Mouse (Mus musculus): ENCODE data around the gene Dnajc8.
"Not testable (repeated sequence)": the region's sequence is repeated elsewhere in the genome, so short reads cannot be mapped to it uniquely, and the experiment has no call there.

Dnajc8 gene

DNA sequence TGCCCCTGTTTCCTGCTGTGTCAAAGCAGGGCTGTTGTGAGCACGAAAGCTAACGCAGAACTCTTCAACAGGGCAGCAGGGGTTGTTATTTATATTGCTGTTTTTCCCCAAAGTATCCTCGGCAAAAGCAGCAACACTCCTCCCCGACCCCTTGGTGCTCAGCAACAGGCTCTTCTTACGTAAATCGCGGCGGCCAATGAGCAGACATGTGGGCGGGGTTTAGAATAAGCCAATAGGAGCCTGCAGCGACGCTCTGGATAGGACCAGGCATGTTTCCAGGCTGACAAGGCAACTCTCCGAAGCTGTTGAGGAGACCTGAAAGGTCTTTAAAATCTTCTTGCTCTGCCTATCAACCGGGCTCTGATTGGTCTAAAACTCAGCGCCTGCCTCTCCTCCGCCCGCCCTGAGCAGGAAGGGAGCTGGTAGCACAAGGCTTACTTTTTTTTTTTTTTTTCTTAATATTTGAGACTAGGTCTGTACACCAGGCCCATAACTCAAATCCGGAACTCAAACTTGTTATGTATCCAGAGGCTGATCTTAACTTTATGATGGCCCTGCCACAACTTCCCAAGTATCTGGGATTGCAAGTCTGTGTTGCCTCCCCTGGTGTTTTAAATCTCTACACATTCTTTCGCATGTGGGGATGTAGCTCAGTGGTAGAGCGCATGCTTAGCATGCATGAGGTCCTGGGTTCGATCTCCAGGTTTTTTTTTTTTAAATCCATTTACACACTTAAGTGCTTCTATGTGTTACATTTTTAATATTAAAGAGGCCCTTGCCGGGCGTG lies 19.8 kb upstream of the Dnajc8 start:
- peak; percentile 98 for DNase-seq (ENCODE audit: low read depth)

DNA sequence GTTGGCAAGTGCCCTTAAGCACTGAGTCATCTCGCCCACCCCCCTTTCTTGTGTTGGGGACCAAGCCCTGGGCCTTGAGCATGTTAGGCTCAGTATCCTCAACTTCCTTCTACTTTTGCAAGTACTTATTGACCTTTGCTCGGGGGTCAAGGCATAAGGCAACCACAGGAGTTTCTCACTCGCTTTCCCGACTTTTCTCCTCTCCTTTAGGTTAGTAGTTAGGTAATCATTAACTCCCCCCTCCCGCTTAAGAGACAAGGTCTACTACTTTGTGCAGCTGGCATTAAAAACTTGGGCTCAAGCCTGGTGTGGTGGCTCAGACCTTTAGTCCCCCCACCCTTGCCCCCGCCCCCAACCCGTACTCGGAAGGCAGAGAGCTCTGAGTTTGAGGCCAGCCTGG lies 17.3 kb upstream of the Dnajc8 start:
- DNase-seq (ENCODE audit: low read depth) = no peak

DNA sequence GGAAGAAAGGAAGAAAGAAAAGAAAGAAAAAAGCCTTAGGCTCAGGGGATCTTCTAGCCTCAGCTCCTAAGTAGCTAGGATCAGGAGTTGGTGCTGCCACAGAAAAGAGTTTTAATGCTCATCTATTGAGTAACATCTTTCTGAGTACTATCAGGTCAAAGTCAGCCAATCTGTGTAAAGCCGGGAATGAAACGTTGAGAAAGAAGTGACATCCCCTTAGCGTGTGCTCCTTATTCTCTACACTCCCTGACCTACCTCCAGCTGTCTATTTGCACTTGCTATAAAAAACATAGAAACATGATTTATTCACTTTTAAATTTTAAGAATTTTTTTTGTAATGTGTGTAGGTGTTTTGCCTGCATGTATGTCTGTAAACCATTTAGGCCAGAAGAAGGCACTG lies 16.2 kb upstream of the Dnajc8 start:
- no peak for DNase-seq (ENCODE audit: low read depth)

DNA sequence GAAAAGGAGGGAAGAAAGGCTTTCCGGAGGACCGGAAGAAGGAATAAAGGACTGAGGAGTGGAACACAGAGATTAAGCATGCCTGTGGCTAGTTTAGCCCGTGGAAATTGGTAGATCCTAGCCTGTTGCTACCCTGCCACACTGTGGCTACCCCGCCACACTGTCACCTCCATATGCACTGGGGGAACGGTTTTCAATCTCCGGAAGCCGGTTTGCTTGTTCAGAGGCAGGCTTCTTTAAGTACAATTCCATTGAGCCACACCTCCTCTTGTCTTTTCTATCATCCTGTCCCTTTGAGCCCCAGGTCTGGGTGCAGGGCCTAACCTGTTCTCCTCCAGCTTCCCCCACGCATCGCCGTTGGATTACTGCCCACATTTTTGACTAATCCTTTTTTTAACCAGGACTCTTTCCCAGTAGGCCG lies 11.0 kb upstream of the Dnajc8 start:
- peak; percentile 40 for DNase-seq (ENCODE audit: low read depth)

DNA sequence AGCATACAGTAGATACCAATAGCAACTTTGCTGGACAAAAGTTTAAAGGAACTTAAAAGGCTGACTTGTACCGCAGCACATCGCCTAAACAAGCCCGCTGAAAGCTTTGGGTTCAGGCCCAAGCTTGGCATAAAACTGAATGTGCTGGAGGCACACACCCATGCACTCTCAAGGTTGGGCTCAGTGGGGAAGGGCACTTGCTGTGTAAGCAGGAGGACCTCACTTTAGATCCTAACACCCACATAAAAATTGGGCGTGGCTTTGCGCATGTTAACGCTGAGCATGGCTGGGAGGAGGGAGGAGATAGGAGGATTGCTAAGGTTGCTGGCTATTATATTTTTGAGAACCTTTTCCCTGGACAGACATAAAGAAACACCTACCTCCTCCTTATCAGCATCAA lies 10.5 kb upstream of the Dnajc8 start:
- peak; percentile 32 for DNase-seq (ENCODE audit: low read depth)

DNA sequence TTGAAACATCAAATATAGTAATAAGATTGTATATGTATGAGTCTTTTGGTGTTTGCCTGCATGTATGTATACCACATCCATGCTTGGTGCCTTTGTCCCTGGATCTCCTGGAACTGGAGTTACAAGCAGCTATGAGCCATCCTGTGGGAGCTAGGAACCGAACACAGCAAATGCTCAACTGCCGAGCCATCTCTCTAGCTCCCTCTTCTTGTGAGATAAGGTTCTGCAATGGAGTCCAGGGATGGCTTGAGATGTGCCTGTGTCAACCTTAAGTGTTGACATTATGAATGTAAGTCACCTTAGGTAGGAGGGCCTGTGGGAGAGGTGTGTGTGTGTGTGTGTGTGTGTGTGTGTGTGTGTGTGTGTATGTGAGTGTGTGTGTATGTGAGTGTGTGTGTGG lies 8.7 kb upstream of the Dnajc8 start:
- DNase-seq (ENCODE audit: low read depth) = no peak

DNA sequence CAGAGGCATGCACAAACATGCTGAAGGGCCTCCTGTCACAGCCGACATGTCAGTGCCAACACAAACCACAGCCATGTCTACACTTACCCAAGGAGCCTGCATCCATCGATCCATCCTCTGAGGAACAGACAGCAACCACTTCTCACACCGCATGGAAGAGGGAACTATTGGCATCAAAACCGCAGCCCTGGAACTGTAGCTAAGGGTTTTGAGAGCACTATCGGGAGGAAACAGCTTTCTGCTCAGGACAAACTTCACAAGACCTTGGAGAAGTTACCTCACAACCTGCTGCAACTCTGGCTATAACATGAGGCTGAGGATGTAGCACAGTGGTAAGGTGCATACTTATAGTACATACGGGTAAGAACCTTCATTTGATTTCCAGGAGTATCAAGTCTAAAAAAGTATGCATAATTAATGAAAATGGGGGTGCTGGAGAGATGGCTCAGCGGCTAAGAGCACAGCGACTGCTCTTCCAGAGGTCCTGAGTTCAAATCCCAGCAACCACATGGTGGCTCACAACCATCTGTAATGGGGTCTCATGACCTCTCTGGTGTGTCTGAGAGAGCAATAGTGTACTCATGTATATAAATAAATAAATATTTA lies 7.3 kb upstream of the Dnajc8 start:
- DNase-seq (ENCODE audit: low read depth) = no peak

DNA sequence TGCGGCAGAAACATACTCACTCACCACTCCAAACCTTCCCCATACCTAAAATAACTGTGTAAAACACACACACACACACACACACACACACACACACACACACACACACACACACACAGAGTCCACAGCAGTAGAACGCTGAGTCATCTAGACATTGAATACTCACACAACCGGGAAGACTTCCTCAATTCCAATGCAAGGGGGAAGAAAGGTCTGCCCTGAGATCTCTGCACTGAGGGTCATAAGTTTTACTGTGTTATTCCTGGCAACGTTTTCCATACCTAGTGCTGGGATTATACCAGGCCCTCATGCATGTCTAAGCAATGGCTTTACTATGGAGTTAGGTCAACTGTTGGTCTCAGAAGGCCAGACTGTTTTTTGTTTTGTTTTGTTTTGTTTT lies 6.0 kb upstream of the Dnajc8 start:
- DNase-seq (ENCODE audit: low read depth) = no peak

DNA sequence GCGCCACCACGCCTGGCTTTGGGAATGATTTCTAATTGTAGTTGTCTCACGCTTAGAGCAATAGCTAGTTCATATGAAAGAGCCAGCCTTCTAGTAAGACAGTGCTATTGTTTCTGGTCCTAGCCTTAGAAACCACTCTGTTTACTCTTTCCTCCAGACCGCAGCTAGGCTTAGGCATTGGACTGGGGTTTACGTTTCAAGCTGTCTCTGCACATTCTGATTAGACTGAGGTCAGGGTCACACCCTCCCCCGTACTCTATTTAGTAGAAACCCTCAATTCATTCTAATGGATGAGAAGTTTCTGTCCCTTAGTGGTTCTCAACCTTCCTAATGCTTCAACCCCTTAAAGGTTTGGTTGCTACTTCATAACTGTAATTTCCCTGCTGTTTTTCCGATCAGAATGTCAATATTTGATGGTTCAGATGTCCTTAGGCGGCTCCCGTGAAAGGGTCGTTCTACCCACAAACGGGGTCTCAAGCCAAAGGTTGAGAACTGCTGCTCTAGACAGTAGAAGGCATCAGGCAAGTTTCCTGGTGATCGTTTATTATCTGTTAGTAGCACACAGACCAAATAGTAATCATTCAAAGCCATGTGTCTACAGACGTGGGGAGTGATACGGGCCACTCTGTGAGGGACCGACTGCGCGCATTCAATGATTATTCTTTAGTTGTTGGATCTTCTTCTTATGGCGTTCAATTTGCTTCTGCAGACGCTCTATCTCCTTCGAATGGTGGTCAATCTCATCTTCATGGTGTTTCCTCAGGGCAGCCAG lies 5.1 kb upstream of the Dnajc8 start:
- DNase-seq (ENCODE audit: low read depth) = no peak

DNA sequence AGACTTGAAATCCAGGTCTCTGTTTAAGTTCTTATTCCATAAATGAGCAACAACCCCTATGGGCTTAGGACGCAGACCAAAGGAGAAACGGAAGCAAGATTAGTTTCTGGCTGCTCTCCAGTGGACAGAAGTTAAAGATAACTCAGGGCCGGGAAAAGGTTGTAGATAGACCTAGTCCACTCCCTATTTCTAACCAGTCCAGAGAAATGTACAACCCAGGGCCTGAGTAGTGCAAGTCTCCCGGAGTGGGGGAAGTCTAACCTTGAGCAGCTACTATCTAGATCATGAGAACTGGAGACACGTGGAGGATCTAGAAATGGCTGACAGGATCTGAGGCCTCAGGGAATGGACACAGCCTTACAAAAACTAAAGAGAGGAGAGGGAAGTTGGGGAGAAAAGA lies 2.9 kb upstream of the Dnajc8 start:
- peak; percentile 45 for DNase-seq (ENCODE audit: low read depth)

DNA sequence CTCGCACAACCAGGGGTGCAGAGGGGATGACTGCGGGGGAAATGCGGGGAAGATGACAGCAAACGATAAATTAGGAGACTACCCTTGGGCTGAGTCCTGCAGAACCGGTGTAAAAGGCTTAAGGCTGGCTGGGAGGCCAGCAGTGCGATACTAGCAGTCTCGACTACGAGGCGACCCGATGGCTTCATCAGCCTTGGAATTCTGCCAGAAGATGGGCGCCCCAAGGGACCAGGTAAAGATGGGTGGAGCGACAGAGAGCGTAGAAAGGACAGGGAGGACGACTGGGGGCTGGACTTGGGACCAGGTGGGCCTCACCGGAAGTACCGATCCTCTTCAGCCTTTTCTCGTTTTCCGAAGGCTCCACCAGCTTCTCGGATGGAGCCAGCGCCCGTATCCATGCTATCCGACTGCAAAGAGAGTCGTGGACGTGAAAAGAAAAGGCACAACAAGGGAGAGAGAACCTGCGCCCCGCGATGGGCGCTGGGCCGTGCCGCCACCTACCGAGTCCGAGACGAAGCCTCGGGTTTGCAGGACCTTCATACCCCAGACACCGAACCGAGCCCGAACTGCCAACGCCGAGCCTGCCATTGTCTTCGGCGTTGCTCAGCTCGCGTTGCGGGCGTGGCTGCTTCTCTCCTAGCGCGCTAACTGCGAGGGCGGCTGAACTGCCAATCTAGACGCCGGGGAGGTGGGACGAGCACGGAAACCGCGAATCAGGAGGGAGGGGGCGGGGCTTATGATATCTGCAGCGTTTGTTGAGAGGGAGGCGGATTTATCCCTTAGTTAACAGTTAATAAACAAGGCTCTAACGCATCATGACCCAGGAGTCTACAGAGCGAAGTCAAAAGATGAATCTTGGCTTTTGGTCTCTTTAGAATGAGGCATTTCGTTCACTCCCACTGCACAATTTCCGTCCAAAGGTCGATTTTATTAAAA lies 2.1 kb upstream of the Dnajc8 start, which contains the start of gene Atpif1:
Atpif1 (minus strand) TSS at position 679 of the 936 bp plus-strand sequence.
- peak; percentile 96 for DNase-seq (ENCODE audit: low read depth)

DNA sequence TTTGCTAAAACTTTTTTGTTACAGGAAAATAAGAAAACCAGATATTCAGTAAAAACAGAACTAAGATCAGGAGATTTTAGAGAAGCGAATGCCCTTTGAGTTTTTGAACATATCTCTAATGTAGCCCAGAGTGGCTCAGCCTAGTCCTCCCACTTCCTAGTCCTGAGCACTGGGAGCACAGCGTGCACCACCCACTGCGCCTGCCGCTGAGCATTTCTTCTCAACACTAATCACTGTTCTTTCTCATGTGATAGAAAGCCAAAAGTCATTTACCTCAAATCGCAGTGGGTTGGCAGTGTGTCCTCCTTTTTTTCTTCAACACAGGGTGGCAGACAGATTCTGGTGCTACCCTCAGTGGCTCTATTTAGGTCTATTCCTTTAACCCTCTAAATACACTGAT lies 4.1 kb downstream of the Dnajc8 start:
- no peak for DNase-seq (ENCODE audit: low read depth)

DNA sequence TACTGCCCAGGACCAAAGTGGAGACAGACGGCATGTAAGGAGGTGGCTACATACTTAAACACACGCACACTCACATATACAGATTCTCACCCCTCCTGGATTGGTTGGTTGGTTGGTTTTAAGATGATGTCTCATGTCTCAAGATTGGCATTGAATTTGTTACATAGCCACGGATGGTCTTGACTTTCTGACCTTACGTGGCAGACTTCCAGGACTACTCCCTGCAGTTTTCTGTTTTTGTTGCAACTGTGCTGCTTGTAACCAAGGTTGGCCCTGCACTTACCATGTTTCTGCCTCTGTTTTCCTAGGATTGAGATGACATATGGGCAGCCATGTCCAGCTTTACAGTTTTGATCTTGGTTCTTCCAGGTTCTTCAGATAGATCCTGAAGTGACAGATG lies 6.1 kb downstream of the Dnajc8 start:
- DNase-seq (ENCODE audit: low read depth) = no peak

DNA sequence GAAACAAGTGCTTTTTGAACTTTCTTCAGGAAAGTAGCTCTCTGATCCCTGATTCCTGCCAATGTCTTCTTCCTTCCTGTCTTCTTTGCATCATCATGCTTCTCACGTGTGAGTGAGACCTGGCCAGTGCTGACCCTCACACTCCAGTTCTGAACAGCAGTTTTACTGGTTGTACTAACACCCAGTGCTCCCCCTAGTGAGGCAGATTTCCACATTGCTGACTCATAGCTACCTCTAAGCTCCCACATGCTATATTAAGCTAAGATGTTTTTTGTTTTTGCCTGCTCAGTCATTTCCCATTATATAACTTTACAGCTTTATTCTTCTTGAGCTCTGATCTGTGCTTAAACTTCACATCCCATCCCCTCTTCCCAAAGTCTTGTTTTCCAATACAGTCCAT lies 7.4 kb downstream of the Dnajc8 start:
- DNase-seq (ENCODE audit: low read depth) = peak; percentile 72

DNA sequence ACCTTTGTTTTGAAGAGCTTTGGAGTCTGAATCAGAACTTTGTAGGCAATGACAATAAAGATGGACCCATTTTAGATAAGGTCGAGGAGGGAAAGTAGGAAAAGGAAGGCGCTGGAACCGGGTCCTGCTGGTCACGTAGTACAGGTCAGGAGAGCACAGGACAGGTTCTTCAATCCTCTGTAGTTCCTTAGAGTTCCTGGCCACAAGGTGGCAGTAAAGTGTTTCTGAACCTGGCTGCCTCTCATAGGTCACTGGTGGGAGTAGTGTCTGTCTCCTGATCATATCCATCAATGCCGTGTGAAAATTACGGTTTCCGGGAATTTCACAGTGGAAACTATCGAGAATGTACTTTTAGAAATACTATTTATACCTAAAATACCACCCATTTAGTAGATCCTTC lies 10.5 kb downstream of the Dnajc8 start:
- peak; percentile 81 for DNase-seq (ENCODE audit: low read depth)

DNA sequence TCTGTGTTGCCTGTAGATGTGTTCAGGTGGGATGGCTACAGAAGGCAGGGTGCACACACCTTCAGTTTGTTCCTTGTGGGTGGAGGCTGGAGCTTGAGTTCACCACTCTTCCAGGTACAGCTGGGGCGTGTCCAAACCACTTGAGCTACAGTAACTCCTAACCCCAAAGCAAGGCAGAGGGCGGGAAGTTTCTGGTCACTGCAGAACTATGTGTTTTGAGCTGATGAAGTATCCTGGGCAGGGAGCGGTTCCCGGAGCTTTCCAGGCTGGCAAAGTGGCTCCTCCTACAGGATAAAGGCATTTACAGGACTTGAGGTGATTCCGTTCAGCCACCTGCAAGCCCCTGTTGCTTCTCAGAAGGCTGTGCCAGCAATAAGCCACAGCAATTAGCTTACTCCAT lies 18.9 kb downstream of the Dnajc8 start:
- no peak for DNase-seq (ENCODE audit: low read depth)

DNA sequence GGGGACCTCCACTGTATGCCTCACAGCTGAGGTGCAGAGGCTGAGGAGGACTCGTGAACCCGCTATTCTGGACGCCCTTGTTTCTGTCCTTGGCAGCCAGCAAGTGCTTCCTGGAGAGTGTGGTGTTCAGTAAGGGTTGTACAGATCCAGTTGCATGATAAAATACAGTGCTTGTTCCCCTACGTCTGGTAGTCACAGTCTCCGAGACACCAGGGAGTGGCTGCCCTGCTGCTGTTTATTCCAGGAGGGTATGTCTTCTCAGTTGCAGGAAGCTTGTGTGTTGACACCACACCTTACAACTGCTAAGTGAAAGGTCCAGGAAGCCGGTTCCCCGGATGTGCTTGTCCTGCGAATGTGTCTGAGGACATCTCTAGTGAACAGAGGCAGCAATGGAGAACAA lies 19.3 kb downstream of the Dnajc8 start:
- no peak for DNase-seq (ENCODE audit: low read depth)

DNA sequence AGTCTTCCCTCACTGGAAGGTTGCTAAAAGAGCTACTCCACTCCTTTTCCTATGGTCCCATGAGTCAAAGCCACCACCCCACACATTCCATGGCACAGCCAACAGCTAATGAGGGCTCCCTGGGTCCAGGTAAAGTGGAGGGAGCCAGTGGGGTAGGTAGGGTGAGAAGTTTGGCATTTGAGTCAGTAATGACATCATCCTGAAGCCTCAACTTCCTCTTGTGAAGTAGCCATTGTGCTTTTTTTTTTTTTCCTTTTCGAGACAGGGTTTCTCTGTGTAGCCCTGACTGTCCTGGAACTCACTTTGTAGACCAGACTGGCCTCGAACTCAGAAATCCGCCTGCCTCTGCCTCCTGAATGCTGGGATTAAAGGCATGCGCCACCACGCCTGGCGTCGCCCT lies 20.2 kb downstream of the Dnajc8 start:
- not testable (repeated sequence) for DNase-seq (ENCODE audit: low read depth)

DNA sequence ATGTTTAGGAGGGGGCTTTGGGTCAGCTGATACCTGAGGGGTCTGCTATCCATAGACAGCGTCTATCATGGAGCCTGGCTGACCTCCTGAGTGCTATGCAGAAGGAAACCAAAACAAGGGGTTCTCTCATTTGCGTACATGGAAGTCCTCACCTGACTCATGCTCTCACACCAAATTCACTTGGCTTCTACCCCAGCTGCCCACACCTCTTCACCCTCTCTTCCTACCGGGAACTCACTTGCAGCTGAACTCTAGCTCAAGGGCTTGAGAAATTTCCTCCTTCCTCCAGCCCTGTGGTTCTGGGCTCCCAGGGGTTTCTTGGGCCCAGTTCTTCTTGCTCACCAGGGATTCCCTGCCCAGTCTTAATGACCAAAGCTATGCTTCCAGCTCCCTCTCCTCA lies 27.9 kb downstream of the Dnajc8 start:
- peak; percentile 29 for DNase-seq (ENCODE audit: low read depth)

DNA sequence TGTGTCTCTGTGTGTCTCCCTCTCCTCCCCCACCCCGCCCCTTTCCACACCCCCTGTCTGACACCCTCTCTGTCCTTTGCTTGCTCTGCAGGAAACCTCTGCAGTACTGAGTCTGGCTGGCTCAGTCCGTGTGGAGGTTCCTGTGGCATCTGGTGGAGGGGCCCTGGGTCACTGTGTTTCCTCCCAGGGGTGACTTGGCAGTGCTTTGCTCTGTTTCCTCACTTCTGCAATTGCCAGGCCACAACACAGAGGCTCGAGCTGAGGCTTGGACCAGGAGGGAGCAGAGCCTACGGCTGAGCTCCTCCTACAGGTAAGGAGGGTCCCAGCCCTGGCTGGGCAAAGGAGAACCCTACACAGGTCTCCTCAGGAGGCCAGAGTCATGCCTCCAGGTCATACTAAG lies 28.6 kb downstream of the Dnajc8 start, which contains the start of gene Ptafr:
Ptafr (plus strand) TSS at position 103 of the 400 bp plus-strand sequence.
- DNase-seq (ENCODE audit: low read depth) = no peak

DNA sequence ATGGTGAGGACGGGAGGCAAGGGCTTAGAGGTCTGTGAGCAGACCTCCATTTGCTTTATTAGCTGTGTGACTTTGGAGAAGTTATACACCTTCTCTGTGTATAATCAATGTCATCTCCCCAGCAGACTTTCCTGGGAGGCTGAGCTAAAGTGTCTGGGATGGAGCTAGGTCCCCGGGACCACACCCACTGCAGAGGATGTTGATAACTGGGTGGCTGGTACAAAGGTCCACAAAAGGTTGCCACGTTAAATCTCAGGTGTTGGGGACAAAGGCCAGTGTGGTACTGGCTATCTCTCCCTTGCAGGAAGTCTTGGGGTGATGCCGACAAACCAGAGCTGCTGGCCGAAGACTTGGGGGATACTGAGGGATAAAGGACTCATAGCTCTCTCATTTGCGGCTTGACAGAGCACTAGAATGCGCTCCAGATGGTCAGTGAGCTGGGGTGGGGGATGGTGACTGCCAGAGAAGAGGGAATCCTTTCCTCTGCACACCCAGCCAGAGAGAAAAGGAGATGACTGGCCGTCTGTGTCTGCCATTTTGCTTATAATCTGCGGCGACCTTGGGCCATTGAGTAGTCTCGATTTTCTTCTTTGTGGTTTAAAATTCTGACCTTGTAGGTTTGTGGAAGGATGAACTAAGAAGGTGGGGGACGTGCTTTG lies 29.9 kb downstream of the Dnajc8 start:
- DNase-seq (ENCODE audit: low read depth) = no peak
